Mouse (Mus musculus) gastrocnemius, adult 8-10 months (tissue): ENCODE data around the gene Epb41l4b. TPM values are rescaled to one million over a fixed set of nuclear protein-coding genes. Genes with fewer than 3 reads are reported as not detected.

Experiments
- DNase-seq, 2 experiments: peaks; one replicate each; pipeline ENCODE4 v3.0.0; 2022; ENCODE audit warnings: low spot score in 2 of 2
- total RNA-seq, 4 experiments: library from RNA; stranded (reverse); gene quantifications; 2 replicates each; pipeline ENCODE4 v1.2.4; 2022

Epb41l4b gene
- total RNA-seq, 4 experiments from 2014 or later = 3.6 to 7.4 (median 5.8) TPM

GRCm38 (mm10) chr4:57153068-57153835 lies 10.0 kb upstream of the Epb41l4b start:
- DNase-seq = peak; percentile 52 to 62

GRCm38 (mm10) chr4:57148182-57148581 lies 4.9 kb upstream of the Epb41l4b start:
- no peak for DNase-seq

- DNase-seq = no peak
Observed at GRCm38 (mm10) chr4:57142374-57143025, 737 bp downstream of the Epb41l4b start.

GRCm38 (mm10) chr4:57141908-57142361 lies 1.3 kb downstream of the Epb41l4b start:
- no peak for DNase-seq

- DNase-seq = no peak
Observed at GRCm38 (mm10) chr4:57140992-57141717, 2.1 kb downstream of the Epb41l4b start.

- DNase-seq = no peak
Observed at GRCm38 (mm10) chr4:57140200-57140799, 2.9 kb downstream of the Epb41l4b start.

- peak; percentile 31 to 67 for DNase-seq
Observed at GRCm38 (mm10) chr4:57139433-57139832, 3.8 kb downstream of the Epb41l4b start.

- no peak for DNase-seq
Observed at GRCm38 (mm10) chr4:57138093-57138440, 5.2 kb downstream of the Epb41l4b start.

- no peak for DNase-seq
Observed at GRCm38 (mm10) chr4:57137371-57138092, 5.7 kb downstream of the Epb41l4b start.

GRCm38 (mm10) chr4:57135431-57135830 lies 7.8 kb downstream of the Epb41l4b start:
- DNase-seq = no peak

- no peak for DNase-seq
Observed at GRCm38 (mm10) chr4:57134554-57134953, 8.7 kb downstream of the Epb41l4b start.

- no peak for DNase-seq
Observed at GRCm38 (mm10) chr4:57131839-57132238, 11.4 kb downstream of the Epb41l4b start.

- no peak for DNase-seq
Observed at GRCm38 (mm10) chr4:57129718-57130515, 13.3 kb downstream of the Epb41l4b start.

- DNase-seq = no peak
Observed at GRCm38 (mm10) chr4:57123003-57123402, 20.2 kb downstream of the Epb41l4b start.

- no peak for DNase-seq
Observed at GRCm38 (mm10) chr4:57122166-57122565, 21.1 kb downstream of the Epb41l4b start.

GRCm38 (mm10) chr4:57120563-57120962 lies 22.7 kb downstream of the Epb41l4b start:
- DNase-seq = no peak

GRCm38 (mm10) chr4:57119976-57120375 lies 23.3 kb downstream of the Epb41l4b start:
- DNase-seq = no peak

- no peak for DNase-seq
Observed at GRCm38 (mm10) chr4:57118883-57119282, 24.4 kb downstream of the Epb41l4b start.

- no peak for DNase-seq
Observed at GRCm38 (mm10) chr4:57116278-57116677, 27.0 kb downstream of the Epb41l4b start.
